Mouse (Mus musculus): ENCODE results near the gene Plekhh2. TPM values are rescaled to one million over a fixed set of nuclear protein-coding genes. Genes with fewer than 3 reads are reported as not detected.

The Plekhh2 gene
- polyA plus RNA-seq, 1 experiment: 0.66 TPM

DNA sequence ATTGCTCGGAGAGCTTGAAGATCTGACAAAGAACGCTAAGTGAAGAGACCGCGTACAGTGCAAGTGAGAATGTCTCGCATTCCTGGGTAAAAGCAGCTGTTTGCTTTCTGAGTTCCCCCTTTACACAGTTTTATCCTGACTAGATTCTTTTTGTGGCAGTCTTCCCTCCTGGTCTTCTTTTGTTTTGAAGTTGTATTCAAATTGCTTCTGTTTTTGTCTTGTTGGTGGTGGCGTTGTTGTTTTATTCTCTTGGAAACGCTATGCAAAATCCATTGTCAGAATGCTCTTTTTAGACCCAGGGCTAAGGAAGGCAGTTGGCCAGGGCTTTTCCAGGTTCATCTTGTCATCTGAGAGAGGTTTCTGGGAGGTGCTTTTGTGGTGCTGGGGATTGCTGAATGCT, 84.8 kb downstream of the Plekhh2 start:
- no peaks in the 10 kb centered on the region for H3K4me1 ChIP-seq (replicated peaks; ENCODE audit: control insufficient read depth, insufficient read depth, low read length)
- no peaks in the 10 kb centered on the region for H3K36me3 ChIP-seq (ENCODE audit: control insufficient read depth, insufficient read depth, low read length)
- DNase-seq: no peak
- TF ChIP-seq CTCF (IDR thresholded peaks at IDR 0.05; ENCODE audit: borderline replicate concordance, control insufficient read depth, extremely low read depth, insufficient read depth, low read length, poor library complexity) (no peak), POLR2A (IDR thresholded peaks at IDR 0.05; ENCODE audit: control insufficient read depth, extremely low read depth, insufficient read depth, low read length, poor library complexity) (no peak)
- 88% methylated on average over 7 of the region's 7 CpGs for WGBS
- H3K27me3 ChIP-seq (ENCODE audit: control insufficient read depth, insufficient read depth, low read length): no peaks in the 10 kb centered on the region
- no peak overlapping the region for H3K27ac ChIP-seq (ENCODE audit: control insufficient read depth, insufficient read depth, low read length)
- no peak overlapping the region for H3K4me3 ChIP-seq (ENCODE audit: control insufficient read depth, insufficient read depth, low read length)

GRCm38 (mm10) chr17:84597859-84598258, 86.2 kb downstream of the Plekhh2 start:
- 96% methylated on average over 12 of the region's 12 CpGs for WGBS
- no peak for DNase-seq
- TF ChIP-seq POLR2A (IDR thresholded peaks at IDR 0.05; ENCODE audit: control insufficient read depth, extremely low read depth, insufficient read depth, low read length, poor library complexity) (no peak), CTCF (IDR thresholded peaks at IDR 0.05; ENCODE audit: borderline replicate concordance, control insufficient read depth, extremely low read depth, insufficient read depth, low read length, poor library complexity) (no peak)
- Histone ChIP-seq H3K27me3 (ENCODE audit: control insufficient read depth, insufficient read depth, low read length) (no peaks in the 10 kb centered on the region), H3K4me3 (ENCODE audit: control insufficient read depth, insufficient read depth, low read length) (no peak overlapping the region), H3K4me1 (replicated peaks; ENCODE audit: control insufficient read depth, insufficient read depth, low read length) (no peaks in the 10 kb centered on the region), H3K36me3 (ENCODE audit: control insufficient read depth, insufficient read depth, low read length) (no peaks in the 10 kb centered on the region), H3K27ac (ENCODE audit: control insufficient read depth, insufficient read depth, low read length) (no peak overlapping the region)

DNA sequence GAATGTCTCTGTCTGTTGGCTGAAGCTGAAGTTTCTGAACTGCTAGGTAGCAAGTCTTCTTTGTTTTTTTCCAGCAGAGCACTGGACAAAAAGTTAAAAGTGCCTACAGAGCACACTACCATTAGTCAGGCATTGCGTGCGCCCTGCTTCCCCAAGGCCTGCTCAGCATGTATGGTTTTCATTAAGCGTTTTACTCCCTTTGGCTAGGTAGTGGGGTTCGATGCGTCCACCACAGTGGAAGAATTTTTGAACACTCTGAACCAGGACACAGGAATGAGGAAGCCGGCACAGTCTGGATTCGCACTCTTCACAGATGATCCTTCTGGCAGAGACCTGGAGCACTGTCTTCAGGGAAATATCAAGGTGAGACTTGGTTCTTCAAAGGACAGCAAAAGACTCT, 87.2 kb downstream of the Plekhh2 start:
- no peaks in the 10 kb centered on the region for H3K27me3 ChIP-seq (ENCODE audit: control insufficient read depth, insufficient read depth, low read length)
- DNase-seq: no peak
- no peaks in the 10 kb centered on the region for H3K36me3 ChIP-seq (ENCODE audit: control insufficient read depth, insufficient read depth, low read length)
- no peaks in the 10 kb centered on the region for H3K4me1 ChIP-seq (replicated peaks; ENCODE audit: control insufficient read depth, insufficient read depth, low read length)
- WGBS: 98% methylated on average over 7 of the region's 7 CpGs
- no peak for TF ChIP-seq POLR2A (IDR thresholded peaks at IDR 0.05; ENCODE audit: control insufficient read depth, extremely low read depth, insufficient read depth, low read length, poor library complexity)
- H3K4me3 ChIP-seq (ENCODE audit: control insufficient read depth, insufficient read depth, low read length): no peak overlapping the region
- no peak overlapping the region for H3K27ac ChIP-seq (ENCODE audit: control insufficient read depth, insufficient read depth, low read length)

DNA sequence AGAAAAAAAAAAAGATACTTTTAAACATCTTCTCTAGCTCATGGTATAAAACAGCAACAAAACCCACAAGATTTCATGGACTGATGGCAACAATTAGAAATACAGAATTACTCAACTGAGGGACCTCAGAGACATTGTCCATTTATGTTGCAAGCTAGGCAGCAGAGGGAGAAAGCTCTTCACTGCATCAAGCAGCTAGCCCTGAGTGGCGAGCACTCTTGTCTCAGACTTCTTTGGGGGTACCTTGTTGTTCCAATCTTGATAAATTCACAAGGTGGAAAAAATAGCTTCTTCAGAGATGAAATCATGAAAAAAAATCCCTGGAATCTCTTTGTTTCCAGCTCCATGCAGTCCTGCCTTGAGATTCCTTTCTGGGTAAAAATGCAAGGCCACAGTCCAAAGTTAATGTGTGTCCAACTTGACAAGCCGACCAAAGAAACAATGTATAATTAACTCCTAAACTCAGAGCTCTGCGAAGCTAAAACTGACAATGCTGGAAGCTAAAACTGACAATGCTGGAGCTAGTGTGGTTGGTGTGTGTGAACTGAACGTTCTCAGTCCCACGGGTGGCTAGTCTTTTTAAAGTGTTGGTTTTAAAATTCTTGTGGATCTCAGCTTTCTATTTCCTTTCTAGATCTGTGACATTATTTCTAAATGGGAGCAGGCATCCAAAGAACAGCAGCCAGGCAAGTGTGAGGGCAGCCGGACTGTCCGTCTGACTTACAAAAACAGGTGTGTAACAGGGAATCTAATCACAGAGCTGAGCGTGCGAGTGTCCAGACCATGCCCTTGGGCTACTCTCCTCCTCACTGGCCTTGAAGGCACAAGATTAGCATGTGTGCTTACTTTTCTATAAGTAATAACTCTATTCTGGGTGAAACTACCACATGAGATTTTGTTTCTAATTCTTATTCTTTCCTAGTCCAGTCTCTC, 88.6 kb downstream of the Plekhh2 start:
- no peak overlapping the region for H3K4me3 ChIP-seq (ENCODE audit: control insufficient read depth, insufficient read depth, low read length)
- H3K4me1 ChIP-seq (replicated peaks; ENCODE audit: control insufficient read depth, insufficient read depth, low read length): no peaks in the 10 kb centered on the region
- DNase-seq: no peak
- no peak overlapping the region for H3K27ac ChIP-seq (ENCODE audit: control insufficient read depth, insufficient read depth, low read length)
- H3K27me3 ChIP-seq (ENCODE audit: control insufficient read depth, insufficient read depth, low read length): no peaks in the 10 kb centered on the region
- no peaks in the 10 kb centered on the region for H3K36me3 ChIP-seq (ENCODE audit: control insufficient read depth, insufficient read depth, low read length)
- no peak for TF ChIP-seq POLR2A (IDR thresholded peaks at IDR 0.05; ENCODE audit: control insufficient read depth, extremely low read depth, insufficient read depth, low read length, poor library complexity)
- no peak for TF ChIP-seq CTCF (IDR thresholded peaks at IDR 0.05; ENCODE audit: borderline replicate concordance, control insufficient read depth, extremely low read depth, insufficient read depth, low read length, poor library complexity)
- WGBS: 92% methylated on average over 9 of the region's 9 CpGs

- H3K36me3 ChIP-seq (ENCODE audit: control insufficient read depth, insufficient read depth, low read length): no peaks in the 10 kb centered on the region
- DNase-seq: no peak
- WGBS: 96% methylated on average over 5 of the region's 5 CpGs
- no peak overlapping the region for H3K27ac ChIP-seq (ENCODE audit: control insufficient read depth, insufficient read depth, low read length)
- TF ChIP-seq POLR2A (IDR thresholded peaks at IDR 0.05; ENCODE audit: control insufficient read depth, extremely low read depth, insufficient read depth, low read length, poor library complexity) (no peak), CTCF (IDR thresholded peaks at IDR 0.05; ENCODE audit: borderline replicate concordance, control insufficient read depth, extremely low read depth, insufficient read depth, low read length, poor library complexity) (no peak)
- H3K27me3 ChIP-seq (ENCODE audit: control insufficient read depth, insufficient read depth, low read length): no peaks in the 10 kb centered on the region
- H3K4me3 ChIP-seq (ENCODE audit: control insufficient read depth, insufficient read depth, low read length): no peak overlapping the region
- no peaks in the 10 kb centered on the region for H3K4me1 ChIP-seq (replicated peaks; ENCODE audit: control insufficient read depth, insufficient read depth, low read length)
Observed at GRCm38 (mm10) chr17:84601805-84602204, 90.1 kb downstream of the Plekhh2 start.

- H3K27ac ChIP-seq (ENCODE audit: control insufficient read depth, insufficient read depth, low read length): no peak overlapping the region
- no peaks in the 10 kb centered on the region for H3K4me1 ChIP-seq (replicated peaks; ENCODE audit: control insufficient read depth, insufficient read depth, low read length)
- no peaks in the 10 kb centered on the region for H3K27me3 ChIP-seq (ENCODE audit: control insufficient read depth, insufficient read depth, low read length)
- DNase-seq: no peak
- TF ChIP-seq POLR2A (IDR thresholded peaks at IDR 0.05; ENCODE audit: control insufficient read depth, extremely low read depth, insufficient read depth, low read length, poor library complexity) (no peak), CTCF (IDR thresholded peaks at IDR 0.05; ENCODE audit: borderline replicate concordance, control insufficient read depth, extremely low read depth, insufficient read depth, low read length, poor library complexity) (no peak)
- no peak overlapping the region for H3K4me3 ChIP-seq (ENCODE audit: control insufficient read depth, insufficient read depth, low read length)
- 82% methylated on average over 9 of the region's 9 CpGs for WGBS
- H3K36me3 ChIP-seq (ENCODE audit: control insufficient read depth, insufficient read depth, low read length): no peaks in the 10 kb centered on the region
Observed at GRCm38 (mm10) chr17:84603202-84603627, 91.5 kb downstream of the Plekhh2 start.

Measured in thymus, adult 2 months (tissue).